ENCODE assay signal across 19 mouse cellular contexts in genomic region chr14:66510218-66510617, GRCm38 (mm10).
"Had no signal": no experiment of that assay in that cellular context is flagged by ENCODE, and none has a peak within 500 bp of the region (broad histone marks: within the 10 kb centered on the region; RNA-seq: fewer than 3 reads in every experiment).

No protein-coding gene starts in this region.

- H3K9ac ChIP-seq: limb, embryonic 13.5 days; liver, embryonic 12.5 days; liver, embryonic 15.5 days; lung, embryonic 15.5 days; neural tube, embryonic 12.5 days; neural tube, embryonic 15.5 days had no signal

- H3K27me3 ChIP-seq: limb, embryonic 13.5 days; liver, embryonic 12.5 days; liver, embryonic 15.5 days; lung, embryonic 15.5 days; megakaryocyte, embryonic 14.5 days; neural tube, embryonic 12.5 days; neural tube, embryonic 15.5 days had no signal

- H3K4me2 ChIP-seq: limb, embryonic 13.5 days; liver, embryonic 12.5 days; liver, embryonic 15.5 days; lung, embryonic 15.5 days; neural tube, embryonic 12.5 days; neural tube, embryonic 15.5 days had no signal

- ATAC-seq: liver, embryonic 12.5 days had no signal

- DNase-seq: kidney, adult 2 months; kidney, postnatal 25 days; layer of hippocampus, adult 9-11 months; liver; lung, adult 18-20 months; lung, postnatal 10 days; right cerebral cortex, postnatal 25 days; thymus, adult 18-20 months; thymus, postnatal 36 days had no signal

- H3K27ac ChIP-seq: kidney, postnatal 0 days; layer of hippocampus, adult 2 months; limb, embryonic 10.5 days; limb, embryonic 13.5 days; liver, embryonic 12.5 days; liver, embryonic 15.5 days; lung, embryonic 15.5 days; neural tube, embryonic 12.5 days; neural tube, embryonic 15.5 days had no signal

- H3K4me3 ChIP-seq: layer of hippocampus, adult 2 months; limb, embryonic 10.5 days; limb, embryonic 13.5 days; liver, embryonic 12.5 days; liver, embryonic 15.5 days; lung, embryonic 15.5 days; megakaryocyte, embryonic 14.5 days; neural tube, embryonic 12.5 days; neural tube, embryonic 15.5 days had no signal

- H3K4me1 ChIP-seq: limb, embryonic 10.5 days; limb, embryonic 13.5 days; liver, embryonic 12.5 days; liver, embryonic 15.5 days; lung, embryonic 15.5 days; megakaryocyte, embryonic 14.5 days; neural tube, embryonic 12.5 days; neural tube, embryonic 15.5 days had no signal

- H3K9me3 ChIP-seq: limb, embryonic 10.5 days; liver, embryonic 12.5 days; liver, embryonic 15.5 days; lung, embryonic 15.5 days; neural tube, embryonic 12.5 days; neural tube, embryonic 15.5 days had no signal

- H3K36me3 ChIP-seq: limb, embryonic 10.5 days; limb, embryonic 13.5 days; liver, embryonic 12.5 days; liver, embryonic 15.5 days; lung, embryonic 15.5 days; neural tube, embryonic 12.5 days; neural tube, embryonic 15.5 days had no signal
